Mouse (Mus musculus): Measurements from ENCODE around the gene Robo1. TPM values are rescaled to one million over a fixed set of nuclear protein-coding genes. Genes with fewer than 3 reads are reported as not detected.
"Not testable (repeated sequence)": the region's sequence is repeated elsewhere in the genome, so short reads cannot be mapped to it uniquely, and the experiment has no call there.

The Robo1 gene
- polyA plus RNA-seq, 1 experiment, result 2.2 TPM

GRCm38 (mm10) chr16:72533900-72534571, 225.9 kb downstream of the Robo1 start:
- no peaks in the 10 kb centered on the region for H3K36me3 ChIP-seq (ENCODE audit: control insufficient read depth, insufficient read depth, low read length)
- 90% methylated on average over 4 of the region's 4 CpGs for WGBS
- no peak overlapping the region for H3K27ac ChIP-seq (ENCODE audit: insufficient read depth, low read depth, low read length)
- TF ChIP-seq POLR2A (IDR thresholded peaks at IDR 0.05; ENCODE audit: low read depth, low read length) (no peak), CTCF (conservative IDR thresholded peaks at IDR 0.05; ENCODE audit: insufficient read depth, insufficient read length, low read depth, low read length) (no peak)
- no peaks in the 10 kb centered on the region for H3K27me3 ChIP-seq (replicated peaks; ENCODE audit: control insufficient read depth, insufficient read depth, low read length)
- no peak overlapping the region for H3K4me3 ChIP-seq (ENCODE audit: insufficient read depth, low read depth, low read length)
- H3K4me1 ChIP-seq (ENCODE audit: control insufficient read depth, insufficient read depth, low read length), result no peaks in the 10 kb centered on the region
- DNase-seq, result no peak

DNA sequence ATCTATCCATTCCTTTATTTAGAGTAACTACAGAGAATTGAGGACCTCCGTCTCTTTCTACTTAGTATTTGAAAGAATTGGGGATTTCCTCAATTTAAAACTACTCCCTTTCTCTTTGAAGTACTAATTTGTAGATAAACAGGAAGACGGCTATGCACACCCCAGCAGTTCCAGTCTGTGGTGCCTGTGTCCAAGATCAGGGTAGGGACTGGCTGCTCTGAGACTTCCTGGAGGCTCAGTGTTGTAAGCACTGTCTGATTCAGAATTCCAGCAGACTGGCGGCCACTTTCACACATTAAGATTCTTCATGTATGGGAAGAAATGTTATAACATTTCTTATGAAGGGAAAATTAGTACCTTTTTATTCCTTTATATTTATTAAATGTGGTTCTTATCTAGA, 230.1 kb downstream of the Robo1 start:
- no peak for TF ChIP-seq POLR2A (IDR thresholded peaks at IDR 0.05; ENCODE audit: low read depth, low read length)
- no peak for TF ChIP-seq CTCF (conservative IDR thresholded peaks at IDR 0.05; ENCODE audit: insufficient read depth, insufficient read length, low read depth, low read length)
- 45% methylated on average over 3 of the region's 3 CpGs for WGBS
- H3K27me3 ChIP-seq (replicated peaks; ENCODE audit: control insufficient read depth, insufficient read depth, low read length), result no peaks in the 10 kb centered on the region
- H3K4me1 ChIP-seq (ENCODE audit: control insufficient read depth, insufficient read depth, low read length), result no peaks in the 10 kb centered on the region
- H3K36me3 ChIP-seq (ENCODE audit: control insufficient read depth, insufficient read depth, low read length), result no peaks in the 10 kb centered on the region
- no peak overlapping the region for H3K4me3 ChIP-seq (ENCODE audit: insufficient read depth, low read depth, low read length)
- no peak overlapping the region for H3K27ac ChIP-seq (ENCODE audit: insufficient read depth, low read depth, low read length)
- no peak for DNase-seq

- TF ChIP-seq POLR2A (IDR thresholded peaks at IDR 0.05; ENCODE audit: low read depth, low read length), result no peak
- TF ChIP-seq CTCF (conservative IDR thresholded peaks at IDR 0.05; ENCODE audit: insufficient read depth, insufficient read length, low read depth, low read length), result no peak
- Histone ChIP-seq H3K4me1 (ENCODE audit: control insufficient read depth, insufficient read depth, low read length) (no peaks in the 10 kb centered on the region), H3K36me3 (ENCODE audit: control insufficient read depth, insufficient read depth, low read length) (no peaks in the 10 kb centered on the region), H3K27ac (ENCODE audit: insufficient read depth, low read depth, low read length) (no peak overlapping the region), H3K4me3 (ENCODE audit: insufficient read depth, low read depth, low read length) (no peak overlapping the region), H3K27me3 (replicated peaks; ENCODE audit: control insufficient read depth, insufficient read depth, low read length) (no peaks in the 10 kb centered on the region)
- 69% methylated on average over 3 of the region's 3 CpGs for WGBS
- no peak for DNase-seq
Observed at GRCm38 (mm10) chr16:72543928-72544327, 235.8 kb downstream of the Robo1 start.

DNA sequence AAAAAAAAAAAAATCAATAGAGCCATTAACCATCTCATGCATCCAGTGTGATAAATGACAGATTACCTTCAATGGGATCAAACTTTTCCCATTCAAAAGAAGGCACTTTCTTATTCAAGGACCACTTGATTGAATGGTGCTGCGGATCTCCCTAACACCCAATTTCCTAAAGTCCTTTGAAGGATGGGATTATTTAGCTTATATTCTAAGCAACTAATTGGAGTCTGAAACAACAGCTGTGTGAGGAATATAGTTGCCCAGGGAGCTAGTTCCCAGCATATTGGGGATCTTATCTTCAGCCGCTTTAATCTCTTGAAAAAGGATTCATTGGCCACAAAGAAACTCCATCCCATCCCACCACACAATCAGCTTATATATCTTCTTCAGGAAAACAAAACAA, 236.8 kb downstream of the Robo1 start:
- Histone ChIP-seq H3K4me1 (ENCODE audit: control insufficient read depth, insufficient read depth, low read length) (no peaks in the 10 kb centered on the region), H3K27ac (ENCODE audit: insufficient read depth, low read depth, low read length) (no peak overlapping the region), H3K27me3 (replicated peaks; ENCODE audit: control insufficient read depth, insufficient read depth, low read length) (no peaks in the 10 kb centered on the region), H3K36me3 (ENCODE audit: control insufficient read depth, insufficient read depth, low read length) (no peaks in the 10 kb centered on the region), H3K4me3 (ENCODE audit: insufficient read depth, low read depth, low read length) (no peak overlapping the region)
- TF ChIP-seq POLR2A (IDR thresholded peaks at IDR 0.05; ENCODE audit: low read depth, low read length) (no peak), CTCF (conservative IDR thresholded peaks at IDR 0.05; ENCODE audit: insufficient read depth, insufficient read length, low read depth, low read length) (no peak)
- 65% methylated on average over 2 of the region's 2 CpGs for WGBS
- no peak for DNase-seq

- no peaks in the 10 kb centered on the region for H3K36me3 ChIP-seq (ENCODE audit: control insufficient read depth, insufficient read depth, low read length)
- no peak overlapping the region for H3K27ac ChIP-seq (ENCODE audit: insufficient read depth, low read depth, low read length)
- TF ChIP-seq POLR2A (IDR thresholded peaks at IDR 0.05; ENCODE audit: low read depth, low read length), result no peak
- TF ChIP-seq CTCF (conservative IDR thresholded peaks at IDR 0.05; ENCODE audit: insufficient read depth, insufficient read length, low read depth, low read length), result no peak
- WGBS, result 79% methylated on average over 8 of the region's 8 CpGs
- no peak overlapping the region for H3K4me3 ChIP-seq (ENCODE audit: insufficient read depth, low read depth, low read length)
- no peaks in the 10 kb centered on the region for H3K4me1 ChIP-seq (ENCODE audit: control insufficient read depth, insufficient read depth, low read length)
- no peaks in the 10 kb centered on the region for H3K27me3 ChIP-seq (replicated peaks; ENCODE audit: control insufficient read depth, insufficient read depth, low read length)
- DNase-seq, result no peak
Observed at GRCm38 (mm10) chr16:72551672-72552243, 243.7 kb downstream of the Robo1 start.

DNA sequence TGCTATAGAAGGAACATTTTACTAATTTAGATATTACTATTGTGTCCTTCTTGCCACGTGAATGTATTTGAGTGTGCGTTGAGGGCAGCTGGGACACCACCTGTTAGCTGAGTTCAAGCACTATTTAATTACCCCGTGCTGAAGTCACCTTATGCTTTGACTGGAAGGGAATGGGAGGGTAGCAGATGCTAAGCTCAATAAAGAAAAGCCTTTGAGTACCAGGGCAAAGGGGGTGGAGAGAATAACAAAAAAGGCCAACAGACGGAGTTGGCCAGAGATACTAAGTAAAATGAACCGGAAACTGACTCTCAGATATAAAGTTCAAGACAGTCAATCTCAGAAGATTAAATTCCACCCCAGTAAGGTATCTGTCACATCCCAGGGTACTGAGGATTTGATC, 245.6 kb downstream of the Robo1 start:
- Histone ChIP-seq H3K36me3 (ENCODE audit: control insufficient read depth, insufficient read depth, low read length) (no peaks in the 10 kb centered on the region), H3K27me3 (replicated peaks; ENCODE audit: control insufficient read depth, insufficient read depth, low read length) (no peaks in the 10 kb centered on the region), H3K4me3 (ENCODE audit: insufficient read depth, low read depth, low read length) (no peak overlapping the region), H3K27ac (ENCODE audit: insufficient read depth, low read depth, low read length) (no peak overlapping the region), H3K4me1 (ENCODE audit: control insufficient read depth, insufficient read depth, low read length) (no peaks in the 10 kb centered on the region)
- no peak for TF ChIP-seq POLR2A (IDR thresholded peaks at IDR 0.05; ENCODE audit: low read depth, low read length)
- no peak for TF ChIP-seq CTCF (conservative IDR thresholded peaks at IDR 0.05; ENCODE audit: insufficient read depth, insufficient read length, low read depth, low read length)
- 33% methylated on average over 5 of the region's 5 CpGs for WGBS
- DNase-seq, result no peak

DNA sequence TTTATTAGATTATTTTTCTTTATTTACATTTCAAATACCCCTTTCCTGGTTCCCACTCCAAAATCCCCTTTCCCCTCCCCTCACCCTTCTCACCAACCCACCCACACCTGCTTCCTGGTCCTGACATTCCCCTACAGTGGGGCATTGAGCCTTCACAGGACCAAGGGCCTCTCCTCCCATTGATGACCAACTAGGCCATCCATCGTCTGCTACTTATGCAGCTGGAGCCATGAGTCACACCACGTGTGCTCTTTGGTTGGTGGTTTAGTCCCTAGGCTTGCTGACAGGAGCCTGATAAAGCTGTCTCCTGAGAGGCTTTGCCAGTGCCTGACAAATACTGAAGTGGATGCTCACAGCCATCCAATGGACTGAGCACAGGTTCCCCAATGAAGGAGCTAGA, 254.0 kb downstream of the Robo1 start:
- H3K36me3 ChIP-seq (ENCODE audit: control insufficient read depth, insufficient read depth, low read length); H3K27me3 ChIP-seq (replicated peaks; ENCODE audit: control insufficient read depth, insufficient read depth, low read length); H3K4me3 ChIP-seq (ENCODE audit: insufficient read depth, low read depth, low read length); H3K4me1 ChIP-seq (ENCODE audit: control insufficient read depth, insufficient read depth, low read length); DNase-seq; H3K27ac ChIP-seq (ENCODE audit: insufficient read depth, low read depth, low read length): not testable (repeated sequence)
- WGBS, result 64% methylated on average over 2 of the region's 2 CpGs
